Mouse (Mus musculus) forebrain, postnatal 0 days (tissue): ENCODE results near the gene Acvr1c. TPM values are rescaled to one million over a fixed set of nuclear protein-coding genes. Genes with fewer than 3 reads are reported as not detected.
A peak's percentile ranks its signal among the peaks of the same experiment; 100 is the strongest.

Experiments
- ATAC-seq: fragments of 200-750 bp; cut with Nextera tagmentation; 2 replicates; pipeline ENCODE4 v1.8.0; 2017; ENCODE audit warnings: mild to moderate bottlenecking, moderate library complexity
- DNase-seq: peaks from one replicate; pipeline ENCODE4 v3.0.0-alpha.2; 2015
- H3K27ac ChIP-seq: fragments of 300-500 bp; sonication (generic); 2 replicates; pipeline ENCODE4 v1.5.1; 2014; ENCODE audit warnings: low read depth, mild to moderate bottlenecking, antibody characterized with exemption, low read length, moderate library complexity, mixed read lengths
- H3K27me3 ChIP-seq: fragments of 300-500 bp; sonication (generic); 2 replicates; pipeline ENCODE4 v1.6.1; 2014; ENCODE audit warnings: mild to moderate bottlenecking, low read length, mixed read lengths; ENCODE audit not compliant: insufficient read depth
- H3K36me3 ChIP-seq: fragments of 300-500 bp; sonication (generic); 2 replicates; pipeline ENCODE4 v1.6.1; 2014; ENCODE audit warnings: mild to moderate bottlenecking, moderate library complexity; ENCODE audit not compliant: insufficient read depth
- H3K4me1 ChIP-seq: fragments of 300-500 bp; sonication (generic); 2 replicates; pipeline ENCODE4 v1.6.1; 2014; ENCODE audit warnings: antibody characterized with exemption; ENCODE audit not compliant: insufficient read depth
- H3K4me2 ChIP-seq: fragments of 300-500 bp; sonication (generic); 2 replicates; pipeline ENCODE4 v1.6.1; 2014; ENCODE audit warnings: low read depth, mild to moderate bottlenecking, moderate library complexity
- H3K4me3 ChIP-seq: fragments of 300-500 bp; sonication (generic); 2 replicates; pipeline ENCODE4 v1.5.1; 2014; ENCODE audit warnings: low read depth, low read length, mixed read lengths
- H3K9ac ChIP-seq: fragments of 300-500 bp; sonication (generic); 2 replicates; pipeline ENCODE4 v1.6.1; 2014; ENCODE audit warnings: mild to moderate bottlenecking
- H3K9me3 ChIP-seq: fragments of 300-500 bp; sonication (generic); 2 replicates; pipeline ENCODE4 v1.6.1; 2016; ENCODE audit warnings: low read length
- CTCF ChIP-seq: sonication (generic); IDR thresholded peaks from 2 replicates; pipeline ENCODE4 v1.5.1; 2016; ENCODE audit warnings: antibody characterized with exemption, control low read depth, low read depth
- WGBS: fragments of 180-500 bp; shearing (Covaris S2); extraction: QIAGEN DNeasy Blood & Tissue Kit; methylation state at CpG from one replicate; pipeline ENCODE4 v1.1.7; 2014; 5-methylcytosine and 5-hydroxymethylcytosine counted together
- polyA plus RNA-seq: library from polyadenylated mRNA; unstranded; fragments of >200 nt; fragmentation: Nextera tagmentation; extraction: Ambion mirVana; gene quantifications from 2 replicates; pipeline ENCODE4 v1.2.1, GENCODE M21; 2015
- total RNA-seq: library from RNA; depleted of rRNA; stranded (reverse); fragments of >200 nt; gene quantifications from 2 replicates; pipeline ENCODE4 v1.2.3, GENCODE M21; 2014; rRNA removed

Acvr1c gene
- total and polyA plus RNA-seq, 2 experiments from 2014 or later = 0.91 to 1.6 TPM

GRCm38 (mm10) chr2:58289331-58289730 lies 68.4 kb downstream of the Acvr1c start:
- no peak overlapping the region for H3K9ac ChIP-seq
- H3K36me3 ChIP-seq = no peaks in the 10 kb centered on the region
- H3K4me1 ChIP-seq = no peaks in the 10 kb centered on the region; the same call in 1 of the 2 replicates
- ATAC-seq (0 out of 2 replicates have a peak, but pooled peaks have one; percentile 29), DNase-seq (no peak)
- H3K4me2 ChIP-seq = no peak overlapping the region
- no peak overlapping the region for H3K27ac ChIP-seq
- WGBS = 61% methylated on average over 6 of the region's 6 CpGs
- H3K9me3 ChIP-seq = no peaks in the 10 kb centered on the region
- no peak for TF ChIP-seq CTCF
- H3K4me3 ChIP-seq = no peak overlapping the region
- H3K27me3 ChIP-seq = no peaks in the 10 kb centered on the region

GRCm38 (mm10) chr2:58282259-58282910 lies 75.3 kb downstream of the Acvr1c start:
- no peak overlapping the region for H3K27ac ChIP-seq
- TF ChIP-seq CTCF = peak; percentile 53
- H3K27me3 ChIP-seq = no peaks in the 10 kb centered on the region
- H3K4me2 ChIP-seq = no peak overlapping the region
- no peak overlapping the region for H3K9ac ChIP-seq
- DNase-seq (peak; percentile 46), ATAC-seq (peak; percentile 63; the same call in 1 of the 2 replicates)
- H3K36me3 ChIP-seq = no peaks in the 10 kb centered on the region
- 54% methylated on average over 8 of the region's 8 CpGs for WGBS
- peaks cover 4% of the 10 kb centered on the region; the same call in 1 of the 2 replicates for H3K4me1 ChIP-seq
- H3K9me3 ChIP-seq = no peaks in the 10 kb centered on the region
- H3K4me3 ChIP-seq = no peak overlapping the region

GRCm38 (mm10) chr2:58281046-58281445 lies 76.6 kb downstream of the Acvr1c start:
- no peak for DNase-seq
- 53% methylated on average over 3 of the region's 3 CpGs for WGBS

GRCm38 (mm10) chr2:58279163-58279562 lies 78.5 kb downstream of the Acvr1c start:
- Histone ChIP-seq H3K36me3 (no peaks in the 10 kb centered on the region), H3K27ac (no peak overlapping the region), H3K4me1 (peaks cover 4% of the 10 kb centered on the region; the same call in 1 of the 2 replicates), H3K9me3 (no peaks in the 10 kb centered on the region), H3K9ac (no peak overlapping the region), H3K4me2 (no peak overlapping the region), H3K27me3 (no peaks in the 10 kb centered on the region), H3K4me3 (no peak overlapping the region)
- ATAC-seq (no peak), DNase-seq (no peak)
- WGBS = 82% methylated on average over 5 of the region's 5 CpGs
- TF ChIP-seq CTCF = no peak

More at GRCm38 (mm10) chr2:58281046-58281445, 76.6 kb downstream of the Acvr1c start:
- Histone ChIP-seq H3K4me1 (peaks cover 4% of the 10 kb centered on the region; the same call in 1 of the 2 replicates), H3K4me3 (no peak overlapping the region), H3K27me3 (no peaks in the 10 kb centered on the region), H3K9me3 (no peaks in the 10 kb centered on the region), H3K9ac (no peak overlapping the region), H3K36me3 (no peaks in the 10 kb centered on the region), H3K4me2 (no peak overlapping the region), H3K27ac (no peak overlapping the region)
- peak; percentile 29; the same call in 1 of the 2 replicates for ATAC-seq
- no peak for TF ChIP-seq CTCF

GRCm38 (mm10) chr2:58276454-58276853 lies 81.2 kb downstream of the Acvr1c start:
- no peak for TF ChIP-seq CTCF
- Histone ChIP-seq H3K36me3 (no peaks in the 10 kb centered on the region), H3K27me3 (no peaks in the 10 kb centered on the region), H3K9me3 (no peaks in the 10 kb centered on the region), H3K4me3 (no peak overlapping the region), H3K27ac (no peak overlapping the region), H3K4me2 (no peak overlapping the region), H3K9ac (no peak overlapping the region), H3K4me1 (peaks cover 4% of the 10 kb centered on the region; the same call in 1 of the 2 replicates)
- WGBS = 91% methylated on average over 7 of the region's 7 CpGs
- ATAC-seq (no peak), DNase-seq (no peak)

GRCm38 (mm10) chr2:58240639-58241038 lies 117.1 kb downstream of the Acvr1c start:
- ATAC-seq = peak; percentile 71
- 58% methylated on average over 4 of the region's 4 CpGs for WGBS
- peak; percentile 54 for DNase-seq

GRCm38 (mm10) chr2:58237487-58237886 lies 120.2 kb downstream of the Acvr1c start:
- Histone ChIP-seq H3K9me3 (no peaks in the 10 kb centered on the region), H3K36me3 (no peaks in the 10 kb centered on the region), H3K4me1 (no peaks in the 10 kb centered on the region), H3K4me3 (no peak overlapping the region), H3K27ac (no peak overlapping the region), H3K9ac (no peak overlapping the region), H3K4me2 (no peak overlapping the region), H3K27me3 (no peaks in the 10 kb centered on the region)
- no peak for TF ChIP-seq CTCF
- WGBS = 43% methylated on average over 2 of the region's 2 CpGs
- DNase-seq = peak; percentile 43
- ATAC-seq = peak; percentile 64

More at GRCm38 (mm10) chr2:58240639-58241038, 117.1 kb downstream of the Acvr1c start:
- Histone ChIP-seq H3K36me3 (no peaks in the 10 kb centered on the region), H3K9ac (no peak overlapping the region), H3K4me3 (no peak overlapping the region), H3K27ac (peak overlapping the region; percentile 70), H3K4me1 (no peaks in the 10 kb centered on the region), H3K27me3 (no peaks in the 10 kb centered on the region), H3K4me2 (no peak overlapping the region), H3K9me3 (no peaks in the 10 kb centered on the region)
- TF ChIP-seq CTCF = no peak

Other genes with a start within 250 kb of the Acvr1c start
- 0.08 and 0.33 TPM in 2 replicates for gene Cytip, start 162.4 kb downstream of the Acvr1c start, total RNA-seq
- gene Cytip, start 162.4 kb downstream of the Acvr1c start, polyA plus RNA-seq = 0.15 and 0.42 TPM in 2 replicates
- not detected in 2 replicates for gene Gm17409, start 112.2 kb upstream of the Acvr1c start, total RNA-seq
- not detected in 2 replicates for gene Gm17409, start 112.2 kb upstream of the Acvr1c start, polyA plus RNA-seq
- 14.8 and 16.4 TPM in 2 replicates for gene Acvr1, start 209.3 kb upstream of the Acvr1c start, total RNA-seq
- 5.6 and 6.4 TPM in 2 replicates for gene Acvr1, start 209.3 kb upstream of the Acvr1c start, polyA plus RNA-seq
- 12.6 and 19.9 TPM in 2 replicates for gene Upp2, start 209.4 kb upstream of the Acvr1c start, total RNA-seq
- 10.8 and 12.5 TPM in 2 replicates for gene Upp2, start 209.4 kb upstream of the Acvr1c start, polyA plus RNA-seq